Mouse (Mus musculus): Measurements from ENCODE around the gene Snx4.
A peak's percentile ranks its signal among the peaks of the same experiment; 100 is the strongest.
"Not testable (repeated sequence)": the region's sequence is repeated elsewhere in the genome, so short reads cannot be mapped to it uniquely, and the experiment has no call there.

The Snx4 gene

GRCm38 (mm10) chr16:33251194-33252051 is at the start of gene Snx4:
Snx4 (plus strand) TSS chr16:33251442.
- peak; percentile 96 for DNase-seq

DNA sequence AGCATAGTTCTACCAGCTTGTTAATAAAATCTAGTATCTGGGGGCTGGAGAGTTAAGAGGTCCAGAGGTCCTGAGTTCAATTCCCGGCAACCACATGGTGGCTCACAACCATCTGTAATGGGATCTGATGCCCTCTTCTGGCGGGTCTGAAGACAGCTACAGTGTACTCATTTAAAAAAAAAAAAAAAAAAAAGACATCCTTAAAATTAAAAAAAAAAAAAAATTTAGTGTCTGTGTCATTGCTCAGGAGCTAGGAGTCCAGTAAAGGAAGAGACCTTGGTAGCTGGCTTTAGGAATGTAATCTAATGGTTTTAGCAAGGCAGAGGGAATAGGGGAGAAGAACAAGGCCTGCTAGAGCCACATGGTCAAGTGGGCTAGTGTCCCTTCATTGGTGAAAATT is 40.4 kb upstream of the Snx4 start:
- no peak for DNase-seq

DNA sequence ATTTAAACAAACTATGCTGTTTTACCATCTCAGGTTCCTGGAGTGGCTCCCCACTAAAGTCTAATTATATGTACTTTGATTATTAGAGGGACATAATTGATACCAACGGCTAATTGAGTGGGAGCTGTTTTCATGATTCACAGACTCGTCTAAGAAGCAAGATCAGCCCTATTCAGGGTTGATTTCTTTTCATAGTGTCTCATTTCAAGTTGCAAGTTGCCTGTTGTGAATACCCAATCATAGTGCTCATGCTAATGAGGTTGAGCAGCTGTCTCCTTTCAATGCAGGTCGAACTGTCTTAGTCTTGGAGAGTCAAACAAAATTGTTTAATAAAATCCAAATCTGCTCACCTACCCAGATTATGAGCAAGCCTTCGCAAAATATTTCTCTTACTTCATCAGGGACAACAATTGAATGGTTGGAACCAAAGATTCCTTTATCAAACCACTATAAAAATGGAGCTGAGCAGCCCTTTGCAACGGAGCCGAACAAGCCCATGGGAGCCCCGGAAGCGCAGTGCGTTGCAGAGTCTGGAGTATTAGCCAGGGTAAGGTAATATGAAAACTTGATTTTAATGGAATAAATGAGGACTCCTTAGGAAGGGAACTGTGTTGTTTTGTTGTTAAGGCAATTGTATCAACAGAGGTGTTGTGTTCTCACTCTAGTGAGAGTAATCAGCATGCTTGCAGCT is 34.8 kb upstream of the Snx4 start:
- DNase-seq, result no peak

GRCm38 (mm10) chr16:33217553-33218085 is 33.6 kb upstream of the Snx4 start:
- not testable (repeated sequence) for DNase-seq

- DNase-seq, result no peak
Measured at GRCm38 (mm10) chr16:33222482-33222881, 28.8 kb upstream of the Snx4 start.

GRCm38 (mm10) chr16:33224381-33224780 is 26.9 kb upstream of the Snx4 start:
- DNase-seq, result peak; percentile 31

GRCm38 (mm10) chr16:33234128-33234527 is 17.1 kb upstream of the Snx4 start:
- DNase-seq, result peak; percentile 32

DNA sequence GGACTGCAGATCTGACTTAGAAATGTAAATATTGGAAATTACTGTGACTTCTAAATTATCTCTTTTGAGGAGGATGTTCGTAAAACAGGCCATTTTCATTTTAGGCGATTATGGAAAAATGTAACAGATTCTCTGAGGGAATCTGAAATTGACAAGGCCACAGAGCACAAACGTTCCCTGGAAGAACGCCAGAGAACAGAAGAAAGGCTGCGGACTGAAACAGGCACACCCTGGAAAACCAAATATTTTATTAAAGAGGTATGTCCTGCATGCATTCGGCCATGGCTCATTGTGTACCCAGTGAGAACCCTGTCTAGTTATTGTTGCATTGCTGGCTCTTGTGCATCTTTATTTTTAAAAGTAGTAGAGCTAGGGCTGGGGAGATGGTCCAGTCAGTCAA is 15.1 kb upstream of the Snx4 start:
- DNase-seq, result no peak

- DNase-seq, result no peak
Measured at GRCm38 (mm10) chr16:33239305-33239704, 11.9 kb upstream of the Snx4 start.

- no peak for DNase-seq
Measured at GRCm38 (mm10) chr16:33242046-33242445, 9.2 kb upstream of the Snx4 start.

DNA sequence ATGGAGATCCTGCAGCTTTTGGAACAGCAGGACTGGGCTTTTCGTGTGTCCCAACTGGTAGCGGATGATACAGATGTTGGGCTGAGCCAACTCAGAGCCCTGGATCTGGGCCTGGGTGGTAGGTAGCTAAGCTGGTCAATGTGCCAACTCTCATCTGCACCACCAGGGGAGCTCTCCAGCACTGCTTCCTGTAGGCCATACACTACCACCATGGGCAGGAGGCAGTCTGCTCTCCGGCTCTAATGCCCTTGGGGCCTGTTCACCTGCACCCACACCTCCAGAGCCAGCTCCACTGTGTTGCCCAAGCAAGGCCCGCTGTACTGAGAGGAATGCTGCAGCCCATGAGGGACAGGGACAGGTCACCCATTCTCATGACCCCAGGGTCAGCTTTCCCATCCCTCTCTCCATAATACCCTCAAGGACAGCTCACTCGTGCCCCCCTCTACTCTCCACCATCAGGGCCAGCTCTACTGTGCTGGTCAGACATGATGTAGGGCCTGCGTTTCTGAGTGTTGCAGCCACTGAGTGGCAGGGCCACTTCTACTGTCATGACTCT is 7.0 kb upstream of the Snx4 start:
- DNase-seq, result no peak

DNA sequence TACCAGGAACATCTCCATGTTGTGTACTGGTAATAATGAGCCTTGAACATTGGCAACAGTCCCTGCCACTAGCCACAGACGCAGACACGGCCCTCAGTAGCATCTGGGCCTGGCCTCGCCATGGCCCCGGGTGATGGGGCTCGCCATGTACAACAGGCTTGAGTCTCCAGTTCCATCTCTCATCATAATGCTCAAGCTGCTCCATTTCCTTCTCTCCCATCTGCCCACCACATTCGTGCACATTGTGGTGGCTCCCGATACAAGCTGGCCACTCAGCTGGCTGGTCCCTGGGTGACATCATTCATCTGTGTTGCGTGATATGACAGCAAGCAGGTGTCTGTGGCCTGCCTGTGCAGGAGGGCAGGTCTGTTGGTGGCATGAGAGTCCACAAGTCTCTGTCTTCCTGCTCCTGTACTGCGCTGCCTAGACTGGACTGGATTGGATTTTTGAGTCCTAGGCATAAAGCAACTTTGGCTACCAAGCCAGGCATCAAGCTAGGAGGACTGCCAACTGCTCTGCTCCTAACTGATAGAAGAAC is 6.2 kb upstream of the Snx4 start:
- no peak for DNase-seq

GRCm38 (mm10) chr16:33246526-33246925 is 4.7 kb upstream of the Snx4 start:
- DNase-seq, result no peak

DNA sequence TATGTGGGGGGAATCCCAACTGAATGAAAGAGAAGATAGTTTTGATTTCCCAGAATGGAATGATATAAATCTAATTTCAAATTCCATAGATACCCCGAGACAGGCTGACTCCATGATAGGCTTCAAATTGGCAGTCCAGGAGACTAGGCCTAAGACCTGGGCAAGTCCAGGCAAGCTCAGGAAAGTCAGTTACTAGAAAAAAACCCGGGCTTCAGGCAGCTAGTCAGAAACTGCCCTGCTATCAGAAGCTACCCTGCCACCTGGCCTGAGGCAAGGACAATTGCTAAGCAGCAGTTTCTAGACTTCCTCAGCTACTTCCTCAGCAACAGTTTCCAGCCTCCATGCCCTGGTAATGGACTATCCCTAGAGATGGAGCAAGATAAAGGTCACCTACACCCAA is 4.2 kb upstream of the Snx4 start:
- DNase-seq, result no peak

DNA sequence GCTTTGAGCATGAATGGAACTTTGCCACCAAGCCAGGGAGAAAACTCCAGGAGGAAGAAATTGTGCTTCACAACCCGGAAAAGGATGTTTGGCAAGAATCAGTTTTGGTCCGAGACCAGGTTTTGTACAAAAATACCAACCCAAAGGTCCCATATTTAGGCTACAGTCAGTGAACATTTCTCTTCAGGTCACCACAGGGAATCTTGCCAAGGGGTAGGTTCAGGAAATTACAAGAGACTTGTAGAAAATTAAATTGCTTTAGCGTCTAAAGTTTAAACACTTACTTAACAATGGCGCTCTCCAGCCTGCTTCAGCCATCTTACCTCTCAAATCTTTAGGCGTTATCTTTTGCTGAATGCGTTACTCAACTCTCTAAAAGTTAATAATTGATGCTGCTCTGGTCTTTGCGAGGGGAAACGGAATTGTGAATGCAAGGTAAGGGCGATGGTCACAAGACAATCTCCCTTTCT is 556 bp upstream of the Snx4 start:
- no peak for DNase-seq

DNA sequence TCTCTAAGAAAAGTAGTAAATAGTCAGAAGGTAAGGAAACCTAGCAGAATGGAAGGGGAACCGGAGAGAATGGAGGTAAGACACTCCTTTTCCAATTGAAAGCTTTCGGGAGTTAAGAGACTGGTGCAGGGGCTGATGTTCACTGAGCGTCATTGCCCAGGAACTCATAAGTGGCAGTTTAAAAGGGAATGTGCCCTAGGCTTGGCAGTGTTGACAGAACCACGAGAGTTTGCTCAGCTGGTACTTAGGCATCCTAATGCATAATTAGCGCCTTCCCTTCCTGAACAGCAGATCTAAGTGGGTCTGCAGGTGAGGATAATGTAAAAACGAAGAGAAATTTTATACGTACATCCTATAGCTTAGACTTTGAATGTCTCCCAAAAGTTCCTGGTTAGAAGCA is 4.4 kb downstream of the Snx4 start:
- no peak for DNase-seq

DNA sequence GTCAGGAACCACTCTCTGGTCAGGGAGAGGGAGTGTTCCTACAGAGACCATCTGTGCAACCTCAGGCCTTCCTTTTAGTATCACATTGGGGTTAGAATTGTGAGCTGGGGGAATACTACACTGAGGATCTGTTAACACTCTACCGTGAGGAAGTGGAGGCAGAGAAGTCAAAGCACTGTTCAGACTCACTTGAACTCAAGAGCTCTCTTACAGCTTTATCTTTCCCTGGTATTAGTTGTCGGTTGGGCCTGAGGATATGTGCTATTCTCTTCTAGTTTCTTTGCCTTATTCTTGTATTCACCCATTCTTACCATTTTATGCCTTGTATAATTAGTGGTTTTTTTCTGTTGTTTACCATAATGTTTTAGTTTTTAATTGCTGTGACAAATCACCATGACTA is 7.3 kb downstream of the Snx4 start:
- no peak for DNase-seq

- no peak for DNase-seq
Measured at GRCm38 (mm10) chr16:33259824-33260223, 8.6 kb downstream of the Snx4 start.

DNA sequence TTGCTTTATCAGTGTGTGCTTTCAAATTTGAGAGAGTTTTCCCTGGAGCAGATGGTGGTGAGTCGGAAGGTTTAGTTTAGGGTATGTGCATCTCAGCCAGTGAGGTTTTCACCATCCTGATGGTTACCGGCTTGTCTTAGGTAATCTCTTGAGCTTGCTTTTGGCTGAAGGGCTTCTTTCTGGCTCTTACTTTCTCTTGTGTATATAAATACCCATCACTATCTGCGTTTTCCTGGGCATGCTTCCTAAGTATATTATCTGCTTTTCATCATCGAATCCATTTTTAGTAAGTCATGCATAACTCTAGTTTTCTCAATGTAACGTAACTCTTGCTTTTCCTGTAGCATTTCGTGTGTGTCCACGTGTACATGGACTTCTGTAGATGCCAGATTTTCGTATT is 9.6 kb downstream of the Snx4 start:
- DNase-seq, result no peak

GRCm38 (mm10) chr16:33261584-33262061 is 10.4 kb downstream of the Snx4 start:
- DNase-seq, result no peak

- DNase-seq, result no peak
Measured at GRCm38 (mm10) chr16:33262096-33262495, 10.9 kb downstream of the Snx4 start.

DNA sequence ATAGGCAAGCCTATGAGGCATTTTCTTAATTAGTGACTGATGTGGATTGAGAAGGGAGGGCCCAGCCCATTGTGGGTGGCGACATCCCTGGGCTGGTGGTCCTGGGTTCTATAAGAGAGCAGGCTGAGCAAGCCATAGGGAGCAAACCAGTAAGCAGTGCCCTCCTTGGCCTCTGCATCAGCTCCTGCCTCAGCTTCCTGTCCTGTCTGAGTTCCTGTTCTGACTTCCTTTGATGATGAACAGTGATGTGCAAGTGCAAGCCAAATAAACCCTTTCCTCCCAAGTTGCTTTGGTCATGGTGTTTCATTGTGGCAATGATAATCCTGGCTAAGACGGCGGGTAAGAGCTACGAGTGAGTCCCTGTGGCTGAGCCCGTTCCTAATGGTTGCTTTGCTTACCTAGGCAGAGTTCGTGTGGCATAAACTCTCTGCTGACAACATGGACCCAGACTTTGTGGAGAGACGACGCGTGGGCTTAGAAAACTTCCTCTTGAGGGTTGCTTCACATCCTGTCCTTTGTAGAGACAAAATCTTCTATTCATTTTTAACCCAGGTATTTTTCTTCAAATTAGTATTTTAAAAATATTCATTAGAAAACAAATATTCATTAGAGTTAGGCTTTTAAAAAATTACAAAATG is 16.5 kb downstream of the Snx4 start:
- DNase-seq, result no peak

DNA sequence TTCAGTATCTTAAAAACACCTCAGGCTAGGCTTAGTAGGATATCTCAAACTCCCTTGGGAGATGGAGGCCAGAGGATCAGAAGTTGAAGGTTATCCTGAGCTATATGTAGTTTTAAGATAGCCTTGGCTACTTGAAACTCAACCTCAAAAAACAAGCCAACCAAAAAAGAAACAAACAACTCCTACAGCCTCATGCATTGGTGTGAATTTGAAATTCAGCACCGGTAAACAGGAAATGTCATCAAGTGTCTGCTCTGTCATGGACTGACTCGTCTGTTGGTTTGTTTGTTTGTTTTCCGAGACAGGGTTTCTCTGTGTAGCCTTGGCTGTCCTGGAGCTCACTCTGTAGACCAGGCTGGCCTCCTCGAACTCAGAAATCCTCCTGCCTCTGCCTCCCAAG is 20.6 kb downstream of the Snx4 start:
- DNase-seq, result no peak
